Mouse (Mus musculus): ENCODE results near the gene Sim2. TPM values are rescaled to one million over a fixed set of nuclear protein-coding genes. Genes with fewer than 3 reads are reported as not detected.
A peak's percentile ranks its signal among the peaks of the same experiment; 100 is the strongest.

Sim2 gene
- polyA plus RNA-seq, 1 experiment from 2014 or later, result 0.27 TPM

- H3K36me3 ChIP-seq, result no peaks in the 10 kb centered on the region
- peaks cover 45% of the 10 kb centered on the region for H3K27me3 ChIP-seq (ENCODE audit: insufficient read depth, poor library complexity, severe bottlenecking)
- H3K9me3 ChIP-seq, result no peaks in the 10 kb centered on the region
- H3K4me1 ChIP-seq (replicated peaks), result peaks cover 39% of the 10 kb centered on the region
- H3K27ac ChIP-seq, result peak overlapping the region; percentile 35; the same call in 1 of the 2 replicates
- DNase-seq (ENCODE audit: low spot score), result peak; percentile 30
- no peak overlapping the region for H3K4me3 ChIP-seq
- WGBS, result 27% methylated on average over 7 of the region's 7 CpGs
Measured at GRCm38 (mm10) chr16:94164236-94164635, 79.5 kb downstream of the Sim2 start.

GRCm38 (mm10) chr16:94164978-94165377 is 80.2 kb downstream of the Sim2 start:
- peaks cover 50% of the 10 kb centered on the region for H3K27me3 ChIP-seq (ENCODE audit: insufficient read depth, poor library complexity, severe bottlenecking)
- no peaks in the 10 kb centered on the region for H3K36me3 ChIP-seq
- no peak for DNase-seq (ENCODE audit: low spot score)
- H3K4me3 ChIP-seq, result no peak overlapping the region
- H3K9me3 ChIP-seq, result no peaks in the 10 kb centered on the region
- 40% methylated on average over 5 of the region's 5 CpGs for whole genome bisulfite sequencing
- peaks cover 40% of the 10 kb centered on the region for H3K4me1 ChIP-seq (replicated peaks)
- H3K27ac ChIP-seq, result peak overlapping the region; percentile 59

- no peak overlapping the region for H3K27ac ChIP-seq
- H3K4me1 ChIP-seq (replicated peaks), result peaks cover 20% of the 10 kb centered on the region
- no peak overlapping the region for H3K4me3 ChIP-seq
- peaks cover 59% of the 10 kb centered on the region for H3K27me3 ChIP-seq (ENCODE audit: insufficient read depth, poor library complexity, severe bottlenecking)
- H3K9me3 ChIP-seq, result no peaks in the 10 kb centered on the region
- H3K36me3 ChIP-seq, result no peaks in the 10 kb centered on the region
- DNase-seq (ENCODE audit: low spot score), result no peak
- 90% methylated on average over 16 of the region's 16 CpGs for WGBS
Measured at GRCm38 (mm10) chr16:94168655-94169545, 84.2 kb downstream of the Sim2 start.

GRCm38 (mm10) chr16:94170218-94170617 is 85.5 kb downstream of the Sim2 start:
- no peak for DNase-seq (ENCODE audit: low spot score)
- no peak overlapping the region for H3K4me3 ChIP-seq
- no peak overlapping the region for H3K27ac ChIP-seq
- H3K9me3 ChIP-seq, result no peaks in the 10 kb centered on the region
- 40% methylated on average over 4 of the region's 4 CpGs for WGBS
- H3K36me3 ChIP-seq, result no peaks in the 10 kb centered on the region
- peaks cover 9% of the 10 kb centered on the region; the same call in 1 of the 2 replicates for H3K4me1 ChIP-seq (replicated peaks)
- H3K27me3 ChIP-seq (ENCODE audit: insufficient read depth, poor library complexity, severe bottlenecking), result peaks cover 72% of the 10 kb centered on the region

- no peak for DNase-seq (ENCODE audit: low spot score)
- WGBS, result 86% methylated on average over 1 of the region's 1 CpGs
- peaks cover 84% of the 10 kb centered on the region for H3K27me3 ChIP-seq (ENCODE audit: insufficient read depth, poor library complexity, severe bottlenecking)
Measured at GRCm38 (mm10) chr16:94173361-94173760, 88.6 kb downstream of the Sim2 start.

GRCm38 (mm10) chr16:94175366-94175986 is 90.7 kb downstream of the Sim2 start:
- peaks cover 88% of the 10 kb centered on the region for H3K27me3 ChIP-seq (ENCODE audit: insufficient read depth, poor library complexity, severe bottlenecking)
- peaks cover 40% of the 10 kb centered on the region for H3K4me1 ChIP-seq (replicated peaks)
- DNase-seq (ENCODE audit: low spot score), result no peak
- H3K4me3 ChIP-seq, result no peak overlapping the region
- no peaks in the 10 kb centered on the region for H3K36me3 ChIP-seq
- H3K27ac ChIP-seq, result no peak overlapping the region
- WGBS, result 75% methylated on average over 7 of the region's 7 CpGs
- no peaks in the 10 kb centered on the region for H3K9me3 ChIP-seq

More at GRCm38 (mm10) chr16:94173361-94173760, 88.6 kb downstream of the Sim2 start:
- Histone ChIP-seq H3K27ac (no peak overlapping the region), H3K36me3 (no peaks in the 10 kb centered on the region), H3K4me1 (replicated peaks) (peaks cover 26% of the 10 kb centered on the region; the same call in 1 of the 2 replicates), H3K4me3 (no peak overlapping the region), H3K9me3 (no peaks in the 10 kb centered on the region)

Other genes with a start within 250 kb of the Sim2 start
- 109 and 132 TPM in 2 replicates for gene Chaf1b, start 201.0 kb upstream of the Sim2 start, polyA plus RNA-seq (2016; fragmentation: Nextera tagmentation; extraction: Ambion mirVana)
- not detected in 2 replicates for gene Cldn14, start 76.1 kb upstream of the Sim2 start, polyA plus RNA-seq (2016; fragmentation: Nextera tagmentation; extraction: Ambion mirVana)
- gene Hlcs, start 228.6 kb downstream of the Sim2 start, polyA plus RNA-seq (2016; fragmentation: Nextera tagmentation; extraction: Ambion mirVana), result 10.3 and 13.3 TPM in 2 replicates
- 5.1 and 6.9 TPM in 2 replicates for gene Ripply3, start 243.5 kb downstream of the Sim2 start, polyA plus RNA-seq (2016; fragmentation: Nextera tagmentation; extraction: Ambion mirVana)

All from hindbrain, embryonic 10.5 days (tissue).